Mouse (Mus musculus) T-helper 17 cell (primary cell): ENCODE measurements around the gene Slc35f1.
"Not testable (repeated sequence)": the region's sequence is repeated elsewhere in the genome, so short reads cannot be mapped to it uniquely, and the experiment has no call there.

ENCODE experiments used
- in situ Hi-C, 2 experiments: fragments of 300-600 bp; cut with MboI, MseI; formaldehyde crosslinking; loops; 1 replicate in 1 of 2; 2 replicates in 1 of 2; pipeline ENCODE4 v1.15.1; 2025; ENCODE audit warnings: high pct_unique_total_duplicates in 2 of 2

The Slc35f1 gene

DNA sequence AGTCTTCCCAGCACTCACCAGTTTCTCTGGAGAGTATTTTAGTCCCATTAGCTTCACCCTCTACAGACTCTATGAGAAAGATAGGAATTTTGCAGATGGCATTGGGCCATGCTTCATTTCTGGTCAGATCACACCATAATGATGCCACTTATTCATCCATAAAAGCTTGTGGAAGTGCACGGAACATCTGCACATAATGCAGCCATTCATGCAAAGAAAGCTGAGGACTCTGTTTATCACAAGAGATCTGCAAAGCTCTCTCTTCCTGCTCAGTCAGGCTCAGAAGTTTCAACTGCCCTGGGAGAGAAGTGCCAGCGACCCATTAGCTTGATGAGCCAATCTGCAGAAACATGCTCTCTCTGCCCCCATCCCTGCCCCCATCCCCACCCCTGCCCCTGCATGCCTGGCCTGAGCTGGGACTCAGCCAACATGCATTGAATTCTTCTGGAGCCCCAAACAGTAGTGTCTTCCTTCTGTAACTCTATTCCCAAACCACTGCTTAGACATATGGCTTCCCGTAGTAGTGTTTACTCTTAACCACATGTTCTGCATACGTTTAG lies 89.7 kb downstream of the Slc35f1 start:
- in situ Hi-C loops = no loop called here

DNA sequence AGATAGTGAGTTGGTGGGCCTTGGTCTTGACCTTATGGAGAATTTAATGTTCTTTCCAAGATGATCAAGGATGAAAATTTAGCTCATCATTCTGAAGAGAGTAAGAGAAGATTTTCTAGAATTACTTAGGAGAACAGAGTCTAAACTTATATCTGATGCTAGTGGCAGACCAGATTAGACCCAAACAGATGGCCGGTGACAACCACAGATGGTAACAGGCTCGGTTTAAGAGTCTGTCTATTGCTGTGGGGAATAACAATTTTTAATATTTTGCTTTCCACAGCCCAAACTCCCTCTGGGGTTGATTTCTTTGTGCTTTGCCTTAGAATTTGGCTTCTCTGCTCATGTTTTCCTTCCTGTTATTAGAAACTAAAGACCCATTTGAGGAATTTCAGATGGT lies 96.7 kb downstream of the Slc35f1 start:
- in situ Hi-C loops = no loop called here

DNA sequence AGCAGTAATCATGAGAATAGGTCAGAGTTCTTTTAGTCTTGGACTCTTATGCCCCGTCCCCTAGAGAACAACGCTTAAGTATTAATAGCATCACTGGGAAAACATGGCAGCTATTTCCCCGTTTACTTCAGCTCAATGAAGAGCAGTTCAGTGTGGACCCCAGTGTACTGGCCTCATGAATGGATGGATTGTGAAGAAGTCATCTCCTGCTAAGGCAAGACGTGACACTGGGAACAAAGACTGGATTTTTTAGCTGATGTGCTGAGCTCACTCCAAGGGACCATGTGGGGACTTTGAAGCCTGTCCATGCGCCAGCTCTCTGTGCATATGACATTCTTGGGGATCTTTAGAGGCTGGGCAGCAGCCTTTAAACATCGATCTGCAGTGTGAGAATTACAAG lies 101.2 kb downstream of the Slc35f1 start:
- in situ Hi-C loops = no loop called here

DNA sequence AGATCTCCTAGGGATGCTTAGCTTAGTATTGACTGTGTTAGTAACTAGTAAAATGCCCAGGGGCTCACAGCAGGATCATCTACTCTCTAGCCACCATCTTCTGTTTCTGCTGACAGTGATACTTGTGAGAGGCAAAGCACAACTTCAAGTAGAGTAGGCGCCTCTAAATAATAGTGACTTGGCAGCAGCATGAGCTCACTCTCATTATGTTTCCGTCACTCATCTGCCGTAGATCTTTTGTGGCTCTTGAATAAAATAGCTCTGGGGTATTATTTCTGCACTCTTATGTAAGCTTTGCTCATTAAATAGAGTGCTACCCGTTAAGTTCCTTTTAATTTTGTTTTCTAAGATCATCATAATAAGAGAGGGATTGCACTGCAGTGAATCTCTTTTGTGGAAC lies 107.1 kb downstream of the Slc35f1 start:
- in situ Hi-C loops = no loop called here

DNA sequence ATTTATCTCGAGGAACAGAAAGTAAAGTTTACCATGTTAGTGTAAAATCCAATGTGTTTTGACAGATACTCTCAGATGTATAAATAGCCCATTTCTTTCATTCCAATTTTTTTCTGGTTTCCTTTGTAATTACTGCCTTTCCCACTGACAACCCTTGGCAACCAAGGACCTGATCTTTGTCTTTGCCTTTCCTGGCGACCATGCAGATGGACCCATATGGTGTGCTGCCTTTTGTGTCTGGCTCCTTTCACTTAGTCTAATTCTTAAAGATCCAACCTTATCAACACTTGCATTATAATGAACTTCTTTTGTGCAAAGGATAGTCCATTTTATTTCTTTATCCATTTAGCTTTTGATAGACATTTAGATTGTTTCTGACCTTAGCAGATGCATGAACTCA lies 117.5 kb downstream of the Slc35f1 start:
- in situ Hi-C loops = no loop called here

DNA sequence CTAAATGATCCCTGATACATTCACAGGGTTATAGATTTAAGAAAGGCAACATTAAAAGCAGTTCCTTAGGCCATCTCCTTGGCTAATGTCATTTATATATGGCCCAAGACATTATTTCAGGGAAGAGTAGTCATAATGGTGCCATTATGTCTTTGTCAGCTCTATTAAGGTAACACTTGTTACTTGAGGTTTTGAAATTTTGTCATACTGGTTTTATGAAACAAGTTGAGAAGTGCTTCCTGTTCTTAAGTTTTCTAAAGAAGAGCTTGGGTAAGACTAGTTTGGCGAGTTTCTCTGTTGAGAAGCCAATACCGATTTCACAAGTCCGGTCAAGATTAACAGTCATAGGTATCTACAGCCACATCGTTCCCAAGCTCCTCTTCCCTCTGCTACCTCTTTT lies 122.5 kb downstream of the Slc35f1 start:
- in situ Hi-C loops = no loop called here

DNA sequence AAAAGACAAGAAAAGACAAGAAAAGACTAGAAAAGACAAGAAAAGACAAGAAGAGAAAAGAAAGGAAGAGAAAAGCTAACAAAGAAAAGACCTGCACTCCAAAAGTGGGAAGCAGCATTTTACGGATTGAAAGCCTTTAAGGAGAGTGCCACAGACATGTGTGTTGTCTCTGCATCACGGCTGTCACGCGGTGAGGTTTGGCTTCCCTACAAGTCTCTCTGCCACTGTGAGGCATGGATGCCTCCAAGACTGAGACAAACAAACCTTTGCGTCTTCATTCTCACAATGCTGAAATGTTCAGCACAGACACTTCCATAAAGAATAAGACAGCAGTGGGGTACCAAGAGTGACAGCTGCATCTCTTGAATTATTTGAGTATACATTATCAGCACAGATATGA lies 124.0 kb downstream of the Slc35f1 start:
- in situ Hi-C loops = no loop called here

DNA sequence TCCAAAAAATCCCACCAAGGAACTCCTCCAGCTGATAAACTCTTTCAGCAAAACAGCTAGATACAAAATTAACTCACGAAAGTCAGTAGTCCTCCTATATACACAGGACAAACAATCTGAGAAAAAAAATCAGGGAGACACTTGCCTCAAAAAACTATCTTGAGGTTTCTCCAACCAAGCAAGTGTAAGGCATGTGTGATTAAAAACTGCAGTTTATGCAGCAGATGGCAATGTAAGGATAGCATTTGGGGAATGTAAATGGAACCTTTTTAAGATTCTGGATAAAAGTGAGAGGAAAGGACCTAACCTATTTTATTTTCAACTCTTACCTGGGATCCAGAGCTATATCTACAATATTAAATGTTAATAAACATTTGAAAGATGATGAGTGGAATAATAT lies 129.3 kb downstream of the Slc35f1 start:
- in situ Hi-C loops = no loop called here

DNA sequence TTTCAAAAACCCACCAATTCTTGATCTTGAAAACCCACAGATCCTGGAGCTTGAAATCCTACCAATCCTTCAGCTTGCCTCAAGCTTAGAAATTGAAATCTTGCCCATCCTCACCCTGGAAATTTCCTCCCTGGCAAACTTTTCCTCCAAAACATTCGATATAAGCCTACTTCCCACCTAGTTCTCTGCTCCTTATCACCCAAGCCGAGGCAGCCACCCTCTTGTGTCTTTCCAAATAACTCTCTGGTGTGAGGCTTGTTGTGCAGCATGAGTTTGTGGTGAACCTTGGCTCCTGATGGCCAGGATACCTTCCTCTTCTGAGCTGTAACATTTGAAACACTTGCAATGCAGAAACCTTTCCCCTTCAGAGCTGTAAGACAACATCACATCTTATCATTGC lies 132.6 kb downstream of the Slc35f1 start:
- in situ Hi-C loops = no loop called here

DNA sequence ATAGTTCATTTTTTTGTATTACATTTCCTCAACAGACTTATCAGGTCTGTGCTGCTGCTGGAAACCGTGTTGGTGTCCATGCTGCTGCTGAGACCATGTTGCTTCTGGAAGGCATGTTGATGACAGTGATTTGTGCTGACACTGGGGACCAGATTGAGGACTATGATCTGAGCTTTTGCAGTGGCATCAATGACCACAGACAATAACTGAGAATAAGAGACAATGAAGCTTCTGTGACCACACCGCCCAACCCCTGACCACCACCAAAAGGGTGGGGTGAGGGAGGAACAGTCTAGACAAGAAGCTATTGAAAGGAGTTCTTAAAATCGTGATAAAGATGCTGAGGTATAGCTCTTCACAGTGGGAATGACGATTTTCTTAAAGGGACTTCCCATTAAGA lies 135.4 kb downstream of the Slc35f1 start:
- in situ Hi-C loops = no loop called here

DNA sequence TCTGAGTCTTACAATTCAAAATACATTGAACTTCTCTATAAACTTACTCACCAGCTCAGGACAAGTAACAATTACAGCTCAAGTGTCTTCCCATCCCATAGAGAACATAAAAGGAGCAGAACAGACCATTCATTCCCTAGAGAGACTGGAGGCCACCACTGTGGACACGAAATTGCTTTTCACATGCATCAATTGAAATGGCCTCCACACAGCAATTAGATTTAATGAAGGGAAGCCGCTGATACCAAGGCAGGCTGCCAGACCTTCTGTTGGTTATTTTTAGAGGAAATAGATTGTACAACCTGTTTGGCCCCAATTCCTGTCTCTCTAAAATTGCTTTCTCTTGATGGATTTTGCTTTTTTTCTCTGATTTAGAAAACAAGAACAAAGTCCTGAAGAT lies 150.5 kb downstream of the Slc35f1 start:
- in situ Hi-C loops = no loop called here

DNA sequence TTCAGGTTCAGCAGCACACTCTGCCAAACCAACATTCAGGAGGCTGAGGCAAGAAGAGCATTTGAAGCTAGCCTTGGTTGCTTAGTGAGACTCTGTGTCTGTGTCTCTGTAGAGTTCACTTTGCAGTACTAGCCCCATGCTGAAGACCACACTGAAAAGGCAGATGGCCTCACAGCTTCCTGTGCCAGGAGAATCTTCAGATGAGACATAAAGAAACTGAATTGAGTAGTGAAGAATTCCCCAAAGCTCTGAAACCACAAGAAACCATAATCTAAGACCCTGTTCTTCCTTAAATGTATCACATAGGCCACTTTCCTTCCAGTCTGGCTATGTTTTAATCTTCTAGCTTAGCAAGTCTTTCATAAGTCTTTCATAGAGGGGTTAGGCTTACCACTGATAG lies 161.7 kb downstream of the Slc35f1 start:
- in situ Hi-C loops = no loop called here

DNA sequence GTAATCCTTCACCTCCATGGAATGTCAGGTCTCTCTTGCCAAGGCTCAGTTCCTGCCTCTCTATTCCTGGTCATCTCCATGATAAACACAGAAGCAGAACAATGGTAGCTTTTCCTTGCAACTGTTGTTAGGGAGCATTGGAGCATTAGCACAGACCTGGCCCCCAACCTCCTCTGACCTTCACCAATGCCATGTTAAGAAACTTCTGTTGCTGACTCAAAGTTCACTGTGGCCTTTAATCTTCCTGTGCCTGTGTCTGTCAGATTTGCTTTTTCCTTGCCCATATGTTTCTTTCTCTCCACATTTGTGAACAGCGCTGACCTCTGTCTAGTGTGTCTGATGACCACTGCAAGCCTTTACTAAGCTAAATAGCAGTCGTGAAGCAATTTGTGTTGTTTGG lies 170.5 kb downstream of the Slc35f1 start:
- in situ Hi-C loops = no loop called here

DNA sequence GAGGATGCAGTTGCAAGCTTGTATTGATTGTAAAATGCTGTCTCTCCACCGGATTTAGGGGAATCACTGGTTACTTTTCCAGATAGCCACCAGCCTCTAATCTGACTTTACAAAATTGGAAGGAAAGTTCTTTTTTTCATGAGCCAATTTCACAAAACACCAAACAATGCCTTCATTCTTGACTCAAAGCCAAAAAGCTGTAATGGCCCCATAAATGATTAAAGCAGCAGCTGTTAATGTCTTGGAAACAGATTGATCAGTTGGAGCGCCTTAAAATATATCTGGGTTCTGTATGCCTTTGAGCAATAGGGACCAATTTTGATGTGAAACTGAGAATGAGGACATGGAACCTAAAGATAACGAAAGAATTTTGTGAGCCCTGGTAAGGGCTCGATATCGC lies 174.6 kb downstream of the Slc35f1 start:
- in situ Hi-C loops = no loop called here

DNA sequence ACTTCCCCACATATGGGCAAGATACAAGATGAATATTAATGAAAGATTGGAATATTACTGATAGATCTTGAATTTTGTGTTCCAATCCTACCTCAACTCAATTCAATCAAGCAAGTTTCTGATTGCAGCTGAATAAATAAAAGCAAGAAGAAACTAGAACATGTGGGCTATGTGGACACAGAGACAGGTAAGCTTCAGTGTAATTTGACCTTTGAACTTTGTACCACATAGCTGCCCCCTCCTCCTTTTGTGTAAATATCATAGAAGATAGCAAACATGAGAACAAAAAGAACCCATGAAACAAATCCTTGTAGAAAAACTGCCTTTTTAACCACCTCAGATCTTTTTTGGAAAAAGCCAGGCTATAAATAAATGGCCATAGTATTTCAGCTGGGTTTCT lies 180.8 kb downstream of the Slc35f1 start:
- in situ Hi-C loops = no loop called here

DNA sequence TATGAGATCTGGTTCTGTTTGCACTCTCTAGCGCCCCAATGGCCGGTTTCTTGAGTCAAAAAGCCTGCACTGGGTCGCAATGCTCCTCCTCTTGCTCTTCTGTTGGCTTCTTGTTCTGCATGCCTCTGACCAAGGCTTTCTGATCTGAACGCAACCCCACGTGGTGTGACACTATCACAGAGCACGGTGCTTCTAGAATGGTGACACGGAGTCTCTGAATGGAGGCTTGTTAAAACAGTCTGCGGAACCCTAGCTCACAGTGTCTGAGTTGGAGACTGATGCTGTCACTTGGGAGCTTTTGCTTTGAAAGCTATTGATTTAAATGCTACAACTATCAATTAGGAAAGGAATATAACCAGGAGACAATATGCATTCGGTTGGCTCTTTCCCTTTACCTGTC lies 183.8 kb downstream of the Slc35f1 start:
- in situ Hi-C loops = no loop called here

DNA sequence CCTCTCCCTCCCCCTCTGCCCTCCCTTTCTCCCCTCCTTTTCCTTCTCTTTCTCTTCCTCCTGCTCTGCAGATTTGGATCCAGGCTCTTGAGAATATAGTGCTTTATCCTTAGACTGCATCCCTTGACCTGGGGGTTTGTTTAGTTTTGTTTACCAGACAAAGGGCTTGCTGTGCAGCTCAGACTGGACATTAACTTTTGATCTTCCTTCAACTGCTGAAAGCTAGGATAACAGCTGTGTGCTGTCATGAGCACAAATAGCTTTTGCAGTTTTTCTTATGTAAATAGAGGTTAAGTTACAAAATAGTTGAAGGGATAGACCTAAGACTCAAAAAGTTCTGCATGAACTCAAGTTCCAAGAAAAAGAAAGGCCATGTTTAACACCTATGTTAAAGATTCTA lies 184.4 kb downstream of the Slc35f1 start:
- in situ Hi-C loops = no loop called here

DNA sequence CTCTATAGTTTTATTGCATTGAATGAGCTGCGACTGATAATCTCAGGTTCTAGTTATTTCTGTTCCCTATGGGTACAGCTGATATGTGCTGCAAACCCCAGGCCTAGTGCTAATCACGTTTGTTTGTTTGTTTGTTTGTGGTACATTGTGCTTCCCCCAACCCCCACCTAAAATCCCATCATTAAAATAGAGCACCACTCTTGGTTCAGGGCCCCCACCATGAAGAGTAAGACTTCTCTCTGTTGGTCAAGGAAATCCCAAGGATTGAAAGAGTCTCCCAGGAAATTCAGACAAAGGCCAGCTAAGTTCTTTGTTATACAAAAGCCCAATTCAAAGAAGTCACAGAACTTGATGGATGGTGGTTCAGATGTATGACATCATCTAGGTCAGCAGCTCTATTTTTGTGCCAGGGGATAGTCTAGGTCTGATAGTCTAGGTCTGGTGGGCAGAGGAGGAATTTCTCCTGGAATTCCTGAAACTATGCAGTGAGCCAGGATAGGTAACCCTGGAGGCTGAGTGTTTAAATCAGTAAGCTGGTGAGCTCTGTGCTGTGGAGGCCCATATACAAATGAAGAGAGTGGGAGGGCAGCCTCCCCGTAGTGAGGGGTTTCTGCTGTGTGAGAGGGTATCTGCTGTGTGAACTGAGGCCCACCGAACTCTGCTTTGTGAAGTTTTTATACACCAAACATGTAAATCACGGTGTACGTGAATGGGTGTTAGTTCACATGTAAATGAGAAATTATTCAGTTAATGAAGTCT lies 187.1 kb downstream of the Slc35f1 start:
- in situ Hi-C loops = no loop called here

DNA sequence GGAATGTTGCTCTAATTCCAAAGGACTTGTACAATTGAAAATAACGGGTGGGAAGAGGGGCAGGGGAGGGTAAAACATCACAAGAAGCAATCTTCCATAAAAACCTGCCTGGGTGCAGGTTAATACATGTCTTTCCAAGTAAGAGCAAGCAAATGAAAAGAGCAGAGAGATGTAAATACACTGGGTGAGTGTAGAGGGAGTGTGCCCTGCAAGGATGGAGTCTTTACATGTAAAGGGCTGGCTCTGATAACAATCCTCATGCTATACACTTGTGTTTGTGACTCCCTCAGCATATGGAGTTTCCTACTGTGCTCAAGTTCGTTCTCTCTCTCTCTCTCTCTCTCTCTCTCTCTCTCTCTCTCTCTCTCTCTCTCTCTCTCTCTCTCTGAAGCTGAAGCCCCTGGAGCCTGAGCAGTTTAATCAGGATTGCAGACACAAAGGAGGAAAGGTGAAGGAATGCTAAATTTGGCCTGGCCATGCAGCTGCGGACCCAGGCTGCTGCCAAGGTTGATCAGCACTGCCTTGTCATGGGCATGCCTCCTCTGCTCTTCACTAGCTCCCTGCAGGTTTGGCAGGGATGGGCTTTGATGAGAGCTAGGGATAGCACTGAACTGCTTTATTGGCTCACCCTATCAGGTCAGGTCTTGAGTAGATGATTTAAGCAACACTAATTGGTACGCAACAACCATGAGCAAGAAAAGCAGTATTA lies 187.9 kb downstream of the Slc35f1 start:
- in situ Hi-C loops = no loop called here

DNA sequence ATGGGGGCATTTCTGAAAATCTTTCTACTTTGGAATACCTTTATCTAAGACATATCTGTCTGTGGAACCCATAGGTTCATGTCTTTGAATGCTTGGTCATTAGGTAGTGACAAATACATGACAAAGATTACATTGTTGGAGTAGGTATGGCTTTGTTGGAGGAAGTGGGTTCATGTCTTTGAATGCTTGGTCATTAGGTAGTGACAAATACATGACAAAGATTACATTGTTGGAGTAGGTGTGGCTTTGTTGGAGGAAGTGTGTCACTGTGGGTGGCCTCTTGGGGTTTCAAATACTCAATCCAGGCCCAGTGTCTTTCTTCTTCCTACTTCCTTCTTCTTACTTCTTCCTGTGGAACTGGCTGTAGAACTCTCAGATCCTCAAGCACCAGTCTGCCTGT lies 206.4 kb downstream of the Slc35f1 start:
- in situ Hi-C loops = not testable (repeated sequence)

DNA sequence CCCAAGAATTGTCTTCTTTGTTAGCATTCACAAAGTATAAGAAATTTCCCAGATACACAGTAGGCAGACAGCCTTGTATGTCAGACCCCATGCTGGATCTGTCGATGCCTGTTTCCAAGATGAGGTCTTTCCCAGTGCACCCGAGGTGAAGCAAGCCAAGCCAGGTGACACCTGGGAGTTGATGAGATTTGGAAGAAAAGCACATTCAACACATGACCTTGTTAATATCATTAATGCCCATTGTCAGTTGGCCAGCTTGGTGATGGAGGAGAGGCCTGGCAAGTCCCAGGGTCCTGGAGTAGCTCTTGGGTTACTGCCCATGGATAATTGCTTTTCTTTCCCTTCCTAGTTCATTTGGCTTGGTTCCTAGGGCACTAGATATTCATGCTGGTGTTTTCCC lies 214.6 kb downstream of the Slc35f1 start:
- in situ Hi-C loops = no loop called here

DNA sequence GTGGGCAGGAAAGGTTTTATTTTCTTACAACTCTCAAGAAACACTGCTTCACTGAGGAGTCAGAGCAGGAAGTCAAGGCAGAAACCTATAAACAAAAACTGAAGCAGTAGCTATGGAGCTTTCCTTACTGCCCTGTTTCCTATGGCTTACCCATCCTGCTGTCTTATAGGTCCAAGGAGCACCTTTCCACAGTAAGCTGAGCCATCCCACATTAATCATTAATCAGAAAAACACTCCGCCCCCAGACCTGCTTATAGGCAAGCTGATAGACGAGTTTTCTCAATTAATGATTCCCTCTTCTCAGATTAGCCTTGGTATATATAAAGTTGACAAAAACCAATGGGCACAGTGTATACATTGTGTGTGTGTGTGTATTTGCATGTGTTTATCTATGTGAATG lies 221.4 kb downstream of the Slc35f1 start:
- in situ Hi-C loops = no loop called here

DNA sequence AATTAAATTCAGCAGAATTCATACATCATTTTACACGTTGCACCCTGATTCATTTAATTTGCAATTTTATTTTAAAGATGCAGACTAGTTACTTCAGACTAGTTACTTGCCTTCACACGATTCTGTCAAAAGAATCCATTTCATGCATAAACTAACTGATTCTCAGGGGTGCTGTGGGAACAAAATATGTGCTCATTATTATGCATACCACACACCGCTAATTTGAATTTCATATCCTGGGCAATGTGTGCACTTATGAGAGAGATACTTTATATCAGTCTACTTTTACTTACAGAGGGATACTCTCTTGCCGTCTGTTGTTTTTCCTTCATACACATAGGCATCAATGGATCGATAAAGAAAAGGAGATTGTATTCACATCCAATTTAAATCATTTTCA lies 228.4 kb downstream of the Slc35f1 start:
- in situ Hi-C loops = no loop called here
